8 mouse cellular contexts compared by ENCODE assay signal in the genomic region with DNA sequence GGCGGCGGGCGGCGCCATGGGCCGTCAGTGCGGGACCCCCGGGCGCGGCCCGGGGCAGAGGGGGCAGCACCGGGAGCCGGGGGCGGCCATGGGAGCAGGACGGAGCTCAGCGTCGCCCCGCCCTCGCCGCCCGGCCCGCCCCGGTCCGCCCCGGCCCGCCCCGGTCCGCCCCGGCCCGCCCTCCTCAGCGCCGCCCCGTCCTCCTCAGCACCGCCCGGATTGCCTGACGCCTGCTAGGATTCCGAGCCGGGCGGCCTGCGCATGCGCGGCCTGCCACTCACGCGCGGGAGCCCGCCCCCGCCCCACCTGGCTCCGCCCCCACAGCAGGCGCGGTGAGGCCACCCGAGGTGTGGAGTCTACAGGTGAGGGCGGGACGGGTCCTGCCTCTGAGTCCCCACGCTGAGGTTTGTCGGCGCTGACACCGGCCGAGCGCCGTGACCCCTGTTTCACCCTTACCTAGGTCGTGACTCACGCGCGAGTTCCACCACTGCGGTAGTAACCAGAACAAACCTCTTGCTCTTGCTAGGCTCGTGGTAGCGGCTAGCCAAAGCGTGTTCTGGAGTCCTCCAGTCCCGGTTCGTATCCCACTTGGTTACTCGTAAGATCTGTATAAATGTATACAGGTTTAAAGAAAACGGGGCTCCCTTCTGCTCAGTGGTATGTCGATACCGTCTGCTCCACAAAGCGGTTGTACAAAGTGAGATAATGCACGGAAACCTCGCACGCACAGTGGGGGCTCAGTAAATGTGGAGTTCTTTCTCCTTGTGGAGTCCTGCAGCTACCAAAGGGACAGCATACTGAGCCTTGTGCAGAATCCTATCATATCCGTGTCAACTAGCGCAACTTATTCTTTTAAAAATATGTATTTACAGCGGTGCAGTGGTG. TPM values are rescaled to one million over a fixed set of nuclear protein-coding genes. Genes with fewer than 3 reads are reported as not detected.
DNase-seq lines count a peak whose midpoint lies in the region; ATAC-seq lines count a peak whose summit lies in the region.

A gene (minus strand): TSS at position 51 of the 885 bp plus-strand sequence.

- no peaks in the 10 kb centered on the region for H3K9me3 ChIP-seq in hindbrain, embryonic 13.5 days

- peak within 1 kb of the TSS; percentile 66 for H3K4me2 ChIP-seq in hindbrain, embryonic 13.5 days

- peak within 1 kb of the TSS; percentile 81 for H3K4me3 ChIP-seq in hindbrain, embryonic 13.5 days

- peak; percentile 96 for ATAC-seq in hindbrain, embryonic 13.5 days (ENCODE audit: low FRiP score)

- 4% methylated on average over 50 of the region's 80 CpGs for WGBS in hindbrain, embryonic 13.5 days

- no peaks in the 10 kb centered on the region for H3K36me3 ChIP-seq in hindbrain, embryonic 13.5 days

- peak; percentile 96 for DNase-seq in NIH3T3 (ENCODE audit: low read depth)
- peak; percentile 96 to 98 for DNase-seq in cerebellum, postnatal 10 days
- DNase-seq in frontal cortex, postnatal 14 days (ENCODE audit: low spot score in 2 of 2): peak; percentile 79 to 84
- peak; percentile 80 to 82 for DNase-seq in layer of hippocampus, postnatal 25 days (ENCODE audit: extremely low spot score in 1 of 2, low spot score in 1 of 2)
- peak; percentile 93 for DNase-seq in lung, postnatal 25 days (ENCODE audit: low spot score)
- DNase-seq in retina, embryonic 14.5 days (ENCODE audit: low spot score): peak; percentile 93
- peak; percentile 98 for DNase-seq in thymus, postnatal 4 days

- peak within 1 kb of the TSS; percentile 37; the same call in 1 of the 2 replicates for H3K27ac ChIP-seq in hindbrain, embryonic 13.5 days

- H3K27me3 ChIP-seq in hindbrain, embryonic 13.5 days: 0 out of 2 replicates have a peak, but pooled peaks cover 6% of the 10 kb centered on the region

- H3K9ac ChIP-seq in hindbrain, embryonic 13.5 days: peak within 1 kb of the TSS; percentile 79

- H3K4me1 ChIP-seq in hindbrain, embryonic 13.5 days (replicated peaks): peaks cover 18% of the 10 kb centered on the region

RNA-seq across cellular contexts. Expression of the gene that starts here (rescaled TPM):
- polyA plus RNA-seq in hindbrain, embryonic 13.5 days (2015; fragmentation: Nextera tagmentation; extraction: Ambion mirVana): 6.5 and 7.5 TPM in 2 replicates
- 10 to 100 TPM; 13.0 to 14.3 TPM for total RNA-seq in layer of hippocampus, postnatal 25 days (2021)

Comparison
In these comparisons a context has a peak if more than half of its experiments do, and no peak if none do; other contexts are left out.
1. Peak in every context shown above with its lines: DNase-seq, ATAC-seq, H3K4me3 ChIP-seq and H3K27ac ChIP-seq.